Mouse (Mus musculus) C2C12 (cell line): ENCODE measurements at regions not wholly inside any gene's neighbourhood (a gene's known extent, or its start where the extent isn't known, plus 50 kb on each side); places are given as distances from the start of the nearest gene placed in this dataset.

ENCODE experiments used
- H3K27me3 ChIP-seq: one replicate; pipeline ENCODE4 v1.6.1; 2011; ENCODE audit not compliant: control insufficient read depth, insufficient read depth, insufficient read length
- H3K36me3 ChIP-seq: one replicate; pipeline ENCODE4 v1.6.1; 2011; ENCODE audit not compliant: control insufficient read depth, insufficient read depth
- H3K4me3 ChIP-seq: one replicate; pipeline ENCODE4 v1.5.1; 2011; ENCODE audit warnings: mild to moderate bottlenecking, control low read depth; ENCODE audit not compliant: poor library complexity, insufficient read depth, severe bottlenecking
- H3K79me2 ChIP-seq: one replicate; pipeline ENCODE4 v1.6.1; 2011; ENCODE audit not compliant: control insufficient read depth, insufficient read depth
- H3K79me3 ChIP-seq: one replicate; pipeline ENCODE4 v1.6.1; 2011; ENCODE audit warnings: low read depth, control low read depth
- H3ac ChIP-seq: one replicate; pipeline ENCODE3; 2011; ENCODE audit warnings: low read depth; ENCODE audit not compliant: control insufficient read depth, insufficient read length
- CEBPB ChIP-seq: IDR thresholded peaks from one replicate; pipeline ENCODE4 v1.6.1; 2011; ENCODE audit warnings: low read depth, mild to moderate bottlenecking, control low read depth, moderate library complexity
- CTCF ChIP-seq: IDR thresholded peaks from one replicate; pipeline ENCODE4 v1.5.1; 2011; ENCODE audit not compliant: control insufficient read depth, insufficient read depth, insufficient read length
- FOSL1 ChIP-seq: IDR thresholded peaks from one replicate; pipeline ENCODE4 v1.8.0; 2011; ENCODE audit warnings: mild to moderate bottlenecking, low read length; ENCODE audit not compliant: poor library complexity, insufficient read depth, severe bottlenecking
- MAX ChIP-seq: IDR thresholded peaks from one replicate; pipeline ENCODE4 v1.6.1; 2011; ENCODE audit warnings: mild to moderate bottlenecking, control low read depth
- MYOD1 ChIP-seq: IDR thresholded peaks from one replicate; pipeline ENCODE4 v1.6.1; 2011; ENCODE audit warnings: low read depth; ENCODE audit not compliant: control insufficient read depth, insufficient read length
- MYOG ChIP-seq: IDR thresholded peaks from one replicate; pipeline ENCODE4 v1.6.1; 2011; ENCODE audit not compliant: control insufficient read depth, insufficient read length; ENCODE audit errors: extremely low read depth
- USF1 ChIP-seq: IDR thresholded peaks from one replicate; pipeline ENCODE4 v1.6.1; 2011; ENCODE audit warnings: low read depth, mild to moderate bottlenecking, control low read depth, moderate library complexity

DNA sequence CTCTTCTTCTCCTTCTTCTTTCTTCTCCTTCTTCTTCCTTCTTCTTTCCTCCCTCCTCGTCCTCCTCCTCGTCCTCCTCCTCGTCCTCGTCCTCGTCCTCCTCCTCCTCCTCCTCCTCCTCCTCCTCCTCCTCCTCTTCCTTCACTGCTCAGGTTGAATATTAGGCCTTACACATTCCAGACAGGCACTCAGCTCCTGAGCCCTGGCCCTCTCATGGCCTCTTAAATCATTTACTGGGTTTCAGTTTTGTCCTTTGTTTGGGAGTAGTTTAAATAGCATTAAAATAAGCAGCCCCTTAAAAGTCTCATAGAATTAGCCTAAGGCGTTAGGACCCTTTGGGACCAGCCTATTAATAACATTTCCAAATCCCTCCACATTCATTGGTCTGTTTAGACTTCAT lies 57.3 kb upstream of the Armc2 start:
- Histone ChIP-seq H3K79me3 (no peaks in the 10 kb centered on the region), H3ac (no peak overlapping the region), H3K79me2 (no peaks in the 10 kb centered on the region), H3K4me3 (no peak overlapping the region), H3K27me3 (no peaks in the 10 kb centered on the region), H3K36me3 (no peaks in the 10 kb centered on the region)
- no peak for TF ChIP-seq USF1
- TF ChIP-seq MYOD1 = no peak
- TF ChIP-seq FOSL1 = no peak
- no peak for TF ChIP-seq CTCF

DNA sequence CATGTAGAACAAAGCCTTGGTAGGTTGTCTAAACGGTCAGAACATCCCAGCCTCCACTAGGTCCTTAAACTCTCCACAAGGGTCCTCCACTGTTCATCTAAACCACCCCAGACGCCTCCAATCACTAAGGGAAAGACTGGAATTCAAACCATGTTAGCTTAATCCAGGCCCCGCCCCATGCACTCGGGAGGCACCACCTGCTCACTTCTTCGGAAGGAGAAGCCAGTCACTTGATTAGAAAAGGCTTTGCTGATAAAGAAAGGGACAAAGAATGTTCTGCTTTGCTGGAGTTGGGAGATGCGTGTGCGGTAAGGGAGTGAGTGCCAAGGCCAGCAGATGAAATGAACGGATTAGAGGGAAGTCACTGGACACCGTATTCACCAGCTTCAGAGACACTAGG lies 54.5 kb upstream of the Armc2 start:
- no peaks in the 10 kb centered on the region for H3K36me3 ChIP-seq
- no peaks in the 10 kb centered on the region for H3K79me2 ChIP-seq
- TF ChIP-seq FOSL1 (no peak), MAX (no peak), MYOG (no peak), CEBPB (no peak), MYOD1 (no peak), USF1 (no peak), CTCF (no peak)
- H3K27me3 ChIP-seq = no peaks in the 10 kb centered on the region
- no peak overlapping the region for H3K4me3 ChIP-seq
- H3ac ChIP-seq = no peak overlapping the region
- no peaks in the 10 kb centered on the region for H3K79me3 ChIP-seq

DNA sequence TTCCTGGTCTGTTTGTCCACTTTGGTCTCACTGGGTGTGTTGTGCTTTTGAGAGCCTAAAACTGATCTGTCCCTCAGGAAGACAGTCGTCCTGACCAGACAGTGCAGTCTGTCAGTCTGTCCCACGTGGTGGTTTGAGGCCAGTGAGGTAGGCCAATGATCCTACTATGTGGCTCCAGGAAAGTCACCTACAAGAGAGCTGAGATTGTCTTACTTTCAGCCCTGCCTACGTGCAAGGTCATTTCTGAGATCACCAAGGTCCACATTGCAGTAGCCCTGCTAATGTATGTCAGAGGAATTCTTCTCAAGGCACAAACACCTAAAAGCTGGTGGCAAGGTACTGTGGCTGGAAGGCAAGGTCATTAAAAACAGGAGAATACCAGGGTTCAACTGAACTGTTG lies 53.9 kb upstream of the Armc2 start:
- no peaks in the 10 kb centered on the region for H3K36me3 ChIP-seq
- no peak overlapping the region for H3K4me3 ChIP-seq
- TF ChIP-seq MYOG (no peak), MYOD1 (no peak), USF1 (no peak), CEBPB (no peak), CTCF (no peak), MAX (no peak), FOSL1 (no peak)
- no peaks in the 10 kb centered on the region for H3K79me3 ChIP-seq
- no peak overlapping the region for H3ac ChIP-seq
- no peaks in the 10 kb centered on the region for H3K27me3 ChIP-seq
- no peaks in the 10 kb centered on the region for H3K79me2 ChIP-seq

- Histone ChIP-seq H3K4me3 (no peak overlapping the region), H3ac (no peak overlapping the region), H3K36me3 (no peaks in the 10 kb centered on the region), H3K27me3 (no peaks in the 10 kb centered on the region), H3K79me3 (no peaks in the 10 kb centered on the region), H3K79me2 (no peaks in the 10 kb centered on the region)
- no peak for TF ChIP-seq CEBPB
- TF ChIP-seq MYOD1 = no peak
- no peak for TF ChIP-seq CTCF
These were observed 53.3 kb upstream of the Armc2 start for GRCm38 (mm10) chr10:42071404-42072024.

DNA sequence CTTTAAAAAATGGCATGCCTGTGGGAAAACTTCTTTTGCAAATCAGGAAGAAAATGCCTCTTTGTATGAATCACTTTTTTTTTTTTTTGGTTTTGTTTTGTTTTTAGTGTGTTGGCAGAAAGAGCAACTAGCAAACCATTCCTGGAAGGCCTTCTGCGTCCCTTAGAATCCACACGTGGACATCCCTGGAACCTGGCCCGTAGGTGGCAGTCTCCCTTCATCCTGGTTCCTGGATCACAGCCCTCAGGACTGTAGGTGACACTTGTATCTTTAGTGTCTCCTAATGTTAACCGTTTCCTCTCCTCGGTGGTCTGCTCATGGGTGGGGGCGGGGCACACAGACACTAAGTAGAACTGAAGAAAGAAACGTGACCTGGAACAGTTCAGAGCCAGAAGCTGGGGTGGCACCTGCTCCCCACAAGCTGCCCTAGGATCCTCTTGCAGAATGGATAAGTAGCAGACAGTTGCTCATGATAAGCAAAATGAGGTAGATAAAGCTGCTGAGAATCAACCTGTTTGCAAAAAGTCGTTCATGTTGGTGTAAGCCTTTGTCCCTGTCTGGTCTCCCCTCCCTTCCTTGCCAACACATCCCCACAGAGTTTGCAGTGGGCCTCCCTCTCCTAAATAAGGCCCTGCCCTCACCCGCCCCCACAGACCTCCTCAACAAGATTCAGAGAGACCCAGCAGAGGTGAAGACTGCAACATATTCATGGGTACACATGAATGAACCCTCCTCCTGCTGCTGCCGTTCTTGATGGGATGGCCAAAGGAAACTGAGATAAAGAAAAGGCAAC lies 52.6 kb upstream of the Armc2 start:
- no peaks in the 10 kb centered on the region for H3K36me3 ChIP-seq
- TF ChIP-seq MYOD1 (no peak), MYOG (no peak), CTCF (no peak), CEBPB (no peak), FOSL1 (no peak)

GRCm38 (mm10) chr10:42069751-42070150 lies 51.5 kb upstream of the Armc2 start:
- Histone ChIP-seq H3K27me3 (no peaks in the 10 kb centered on the region), H3K79me3 (no peaks in the 10 kb centered on the region), H3K4me3 (no peak overlapping the region), H3K79me2 (no peaks in the 10 kb centered on the region), H3ac (no peak overlapping the region), H3K36me3 (no peaks in the 10 kb centered on the region)
- TF ChIP-seq CTCF (no peak), CEBPB (no peak), USF1 (no peak), MYOD1 (no peak), MYOG (no peak), MAX (no peak), FOSL1 (no peak)

More for the DNA sequence above, 52.6 kb upstream of the Armc2 start:
- no peaks in the 10 kb centered on the region for H3K79me3 ChIP-seq
- H3ac ChIP-seq = no peak overlapping the region
- H3K4me3 ChIP-seq = no peak overlapping the region
- no peaks in the 10 kb centered on the region for H3K79me2 ChIP-seq
- no peaks in the 10 kb centered on the region for H3K27me3 ChIP-seq
